Mouse (Mus musculus): ENCODE data around the gene Cubn. TPM values are rescaled to one million over a fixed set of nuclear protein-coding genes. Genes with fewer than 3 reads are reported as not detected.
A peak's percentile ranks its signal among the peaks of the same experiment; 100 is the strongest.

Gene Cubn
- polyA plus RNA-seq, 1 experiment: 0.06 TPM

DNA sequence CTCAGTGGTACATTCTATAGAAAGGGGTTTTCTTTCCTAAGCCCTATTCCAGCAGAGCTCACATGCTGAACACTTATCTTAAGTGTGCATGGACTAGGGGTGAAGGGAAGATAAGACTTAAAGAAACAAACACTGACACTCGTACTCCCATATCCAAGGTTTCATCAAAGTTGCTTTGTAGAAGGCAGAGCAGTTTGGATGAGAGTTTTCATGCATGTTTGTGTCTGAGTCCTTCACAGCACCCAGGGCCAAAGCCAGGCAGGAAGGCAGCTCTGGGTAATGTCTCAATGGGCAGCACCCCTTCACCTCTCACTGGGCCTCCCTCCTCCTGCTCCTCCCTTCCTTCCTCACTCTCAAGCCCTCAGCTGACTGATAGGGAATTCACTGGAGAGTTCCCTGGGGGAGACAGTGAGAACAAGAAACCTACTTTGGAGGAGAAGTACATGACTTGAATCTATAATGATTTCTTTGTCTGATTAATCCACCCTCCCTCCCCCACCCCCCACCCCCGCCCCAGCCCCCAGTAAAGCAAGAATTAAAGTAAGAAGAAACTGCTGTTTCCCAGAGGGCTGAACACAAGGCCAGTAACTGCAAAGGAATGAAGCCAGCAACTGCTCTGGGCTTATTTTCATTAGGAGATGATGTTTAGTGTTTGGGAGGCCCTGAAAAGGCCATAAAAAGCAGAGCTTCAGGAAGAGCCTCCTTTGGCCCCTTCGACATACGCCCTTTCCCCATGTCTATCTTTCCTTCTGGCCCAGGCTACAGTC is 106.7 kb downstream of the Cubn start:
- no peak overlapping the region for H3K4me3 ChIP-seq (ENCODE audit: extremely low read depth, insufficient read depth, insufficient read length)
- no peak for TF ChIP-seq CTCF (IDR thresholded peaks at IDR 0.05; ENCODE audit: extremely low read depth, insufficient read depth, insufficient read length, insufficient replicate concordance)
- no peak for TF ChIP-seq POLR2A (IDR thresholded peaks at IDR 0.05; ENCODE audit: low read depth, low read length)
- no peaks in the 10 kb centered on the region for H3K27me3 ChIP-seq (ENCODE audit: control insufficient read depth, insufficient read depth, low read length)
- WGBS: 73% methylated on average over 4 of the region's 4 CpGs
- H3K27ac ChIP-seq (ENCODE audit: insufficient read depth, low read length): peak overlapping the region; percentile 30; the same call in 1 of the 2 replicates
- H3K4me1 ChIP-seq (ENCODE audit: control insufficient read depth, insufficient read depth, insufficient read length): no peaks in the 10 kb centered on the region
- no peak for DNase-seq (ENCODE audit: low read depth in 1 of 2, low spot score in 2 of 2)
- H3K36me3 ChIP-seq (ENCODE audit: control insufficient read depth, insufficient read depth, low read length): no peaks in the 10 kb centered on the region

DNA sequence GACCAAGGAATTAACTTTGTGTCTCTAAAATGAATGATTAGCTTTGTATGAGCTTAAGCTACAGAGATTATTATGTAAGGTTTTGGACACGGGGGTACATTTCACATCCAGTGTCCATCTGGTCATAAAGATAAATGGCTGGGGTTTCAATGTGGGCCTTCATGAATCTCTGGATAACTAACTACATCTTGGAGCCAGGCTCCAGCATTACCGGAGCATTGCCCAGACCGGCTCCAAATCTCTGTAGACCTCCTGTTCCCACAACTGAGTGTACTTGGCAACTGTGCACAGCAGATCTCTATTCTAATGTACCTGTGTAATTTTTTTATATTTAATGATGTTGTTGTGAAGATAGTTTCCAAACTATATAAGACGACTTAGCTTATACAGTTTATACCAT is 115.4 kb downstream of the Cubn start:
- 94% methylated on average over 4 of the region's 4 CpGs for WGBS

DNA sequence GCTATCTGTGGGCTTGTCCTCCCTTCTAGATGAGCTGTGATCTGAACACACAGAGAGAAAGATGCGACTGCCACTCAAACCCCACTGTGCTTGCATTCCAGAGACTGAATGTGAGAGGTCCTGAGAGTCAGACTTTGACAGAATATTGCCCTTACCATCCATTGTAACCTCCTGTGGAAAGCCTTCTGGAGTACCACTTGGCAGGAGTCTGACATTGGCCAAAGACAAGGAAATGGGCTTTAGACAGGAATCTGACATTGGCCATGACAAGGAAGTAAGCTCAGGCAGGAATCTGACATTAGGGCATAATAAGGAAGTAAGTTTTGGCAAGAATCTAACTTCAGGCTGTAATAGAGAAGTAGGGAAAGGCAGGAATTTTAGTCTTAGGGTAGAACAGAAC is 118.3 kb downstream of the Cubn start:
- H3K4me1 ChIP-seq (ENCODE audit: control insufficient read depth, insufficient read depth, insufficient read length): no peaks in the 10 kb centered on the region
- WGBS: 93% methylated on average over 1 of the region's 1 CpGs
- H3K27ac ChIP-seq (ENCODE audit: insufficient read depth, low read length): no peak overlapping the region
- no peak for TF ChIP-seq CTCF (IDR thresholded peaks at IDR 0.05; ENCODE audit: extremely low read depth, insufficient read depth, insufficient read length, insufficient replicate concordance)
- no peak for TF ChIP-seq POLR2A (IDR thresholded peaks at IDR 0.05; ENCODE audit: low read depth, low read length)
- no peak for DNase-seq (ENCODE audit: low read depth in 1 of 2, low spot score in 2 of 2)
- H3K27me3 ChIP-seq (ENCODE audit: control insufficient read depth, insufficient read depth, low read length): no peaks in the 10 kb centered on the region
- H3K36me3 ChIP-seq (ENCODE audit: control insufficient read depth, insufficient read depth, low read length): no peaks in the 10 kb centered on the region
- H3K4me3 ChIP-seq (ENCODE audit: extremely low read depth, insufficient read depth, insufficient read length): no peak overlapping the region

More for the DNA sequence above, 115.4 kb downstream of the Cubn start:
- H3K4me1 ChIP-seq (ENCODE audit: control insufficient read depth, insufficient read depth, insufficient read length): no peaks in the 10 kb centered on the region
- H3K4me3 ChIP-seq (ENCODE audit: extremely low read depth, insufficient read depth, insufficient read length): no peak overlapping the region
- DNase-seq (ENCODE audit: low read depth in 1 of 2, low spot score in 2 of 2): no peak
- H3K27me3 ChIP-seq (ENCODE audit: control insufficient read depth, insufficient read depth, low read length): no peaks in the 10 kb centered on the region
- TF ChIP-seq CTCF (IDR thresholded peaks at IDR 0.05; ENCODE audit: extremely low read depth, insufficient read depth, insufficient read length, insufficient replicate concordance): no peak
- no peaks in the 10 kb centered on the region for H3K36me3 ChIP-seq (ENCODE audit: control insufficient read depth, insufficient read depth, low read length)
- H3K27ac ChIP-seq (ENCODE audit: insufficient read depth, low read length): no peak overlapping the region

DNA sequence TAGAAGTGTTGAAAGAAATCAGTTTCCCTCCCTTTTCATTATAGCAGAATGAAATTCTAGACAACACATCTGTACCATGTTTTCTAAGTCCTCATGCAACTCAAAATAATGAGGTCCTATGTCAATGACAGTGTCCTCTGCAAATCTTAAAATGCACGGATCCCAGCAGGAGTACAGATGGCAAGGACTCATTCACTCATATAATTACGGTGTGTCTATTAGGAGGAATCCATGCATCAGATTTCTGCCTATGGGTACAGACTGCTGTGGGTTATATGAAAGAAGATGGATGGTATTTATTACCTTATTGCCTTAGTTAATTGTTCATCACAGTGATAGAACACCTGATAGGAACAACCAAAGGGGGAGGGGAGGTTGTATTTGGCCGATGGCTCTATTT is 118.8 kb downstream of the Cubn start:
- Histone ChIP-seq H3K36me3 (ENCODE audit: control insufficient read depth, insufficient read depth, low read length) (no peaks in the 10 kb centered on the region), H3K4me1 (ENCODE audit: control insufficient read depth, insufficient read depth, insufficient read length) (no peaks in the 10 kb centered on the region), H3K4me3 (ENCODE audit: extremely low read depth, insufficient read depth, insufficient read length) (no peak overlapping the region), H3K27ac (ENCODE audit: insufficient read depth, low read length) (no peak overlapping the region), H3K27me3 (ENCODE audit: control insufficient read depth, insufficient read depth, low read length) (no peaks in the 10 kb centered on the region)
- 90% methylated on average over 3 of the region's 3 CpGs for WGBS
- no peak for DNase-seq (ENCODE audit: low read depth in 1 of 2, low spot score in 2 of 2)
- TF ChIP-seq POLR2A (IDR thresholded peaks at IDR 0.05; ENCODE audit: low read depth, low read length) (no peak), CTCF (IDR thresholded peaks at IDR 0.05; ENCODE audit: extremely low read depth, insufficient read depth, insufficient read length, insufficient replicate concordance) (no peak)

DNA sequence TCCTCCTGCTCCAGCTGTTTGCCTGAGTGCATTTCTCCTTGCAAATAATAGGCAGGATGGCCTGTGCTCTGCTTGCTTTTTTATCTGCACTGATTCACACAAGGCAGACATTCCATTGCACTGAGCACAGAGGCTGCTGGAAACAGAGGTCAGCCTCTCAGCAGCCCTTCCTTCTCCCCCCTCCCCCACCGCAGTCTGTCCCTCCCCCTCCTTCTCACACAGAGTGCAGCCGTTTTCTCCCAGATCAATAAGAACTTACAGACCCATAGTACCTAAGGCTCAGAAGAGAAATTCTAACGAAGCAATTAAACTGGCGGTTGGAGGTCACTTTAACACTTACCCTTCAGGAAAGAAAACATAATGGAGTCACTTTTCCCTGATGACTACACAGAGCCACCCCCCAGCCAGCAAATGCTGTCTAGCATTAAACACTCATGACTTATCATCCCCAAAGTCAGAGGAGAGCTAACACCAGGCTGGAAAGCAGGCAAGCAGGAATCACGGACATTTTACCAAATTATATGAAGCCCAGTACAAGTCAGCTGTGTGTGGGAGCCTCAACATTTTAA is 119.3 kb downstream of the Cubn start:
- no peak for TF ChIP-seq CTCF (IDR thresholded peaks at IDR 0.05; ENCODE audit: extremely low read depth, insufficient read depth, insufficient read length, insufficient replicate concordance)
- no peak for TF ChIP-seq POLR2A (IDR thresholded peaks at IDR 0.05; ENCODE audit: low read depth, low read length)
- no peak for DNase-seq (ENCODE audit: low read depth in 1 of 2, low spot score in 2 of 2)
- 67% methylated on average over 5 of the region's 5 CpGs for WGBS
- no peaks in the 10 kb centered on the region for H3K36me3 ChIP-seq (ENCODE audit: control insufficient read depth, insufficient read depth, low read length)
- no peak overlapping the region for H3K4me3 ChIP-seq (ENCODE audit: extremely low read depth, insufficient read depth, insufficient read length)
- H3K27ac ChIP-seq (ENCODE audit: insufficient read depth, low read length): no peak overlapping the region
- H3K4me1 ChIP-seq (ENCODE audit: control insufficient read depth, insufficient read depth, insufficient read length): no peaks in the 10 kb centered on the region
- no peaks in the 10 kb centered on the region for H3K27me3 ChIP-seq (ENCODE audit: control insufficient read depth, insufficient read depth, low read length)

DNA sequence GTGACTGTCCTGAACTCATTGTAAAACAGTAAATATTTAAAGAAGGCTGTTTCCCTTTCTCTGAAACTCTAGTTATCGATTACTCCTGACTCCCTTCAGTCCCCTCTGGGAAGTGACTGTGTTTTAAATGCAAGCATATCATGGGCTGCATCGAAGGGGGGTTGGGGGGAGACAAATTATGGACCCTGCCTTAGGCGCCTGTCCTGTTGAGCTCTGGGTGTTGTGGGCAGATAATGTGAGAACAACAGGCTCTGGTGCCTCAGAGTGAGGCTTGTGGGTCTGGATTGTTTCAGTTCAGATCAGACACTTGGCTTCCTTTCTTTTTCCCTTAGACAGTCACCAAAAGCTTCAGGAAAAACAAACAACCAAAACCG is 119.8 kb downstream of the Cubn start:
- Histone ChIP-seq H3K27me3 (ENCODE audit: control insufficient read depth, insufficient read depth, low read length) (no peaks in the 10 kb centered on the region), H3K36me3 (ENCODE audit: control insufficient read depth, insufficient read depth, low read length) (no peaks in the 10 kb centered on the region), H3K27ac (ENCODE audit: insufficient read depth, low read length) (no peak overlapping the region), H3K4me1 (ENCODE audit: control insufficient read depth, insufficient read depth, insufficient read length) (no peaks in the 10 kb centered on the region), H3K4me3 (ENCODE audit: extremely low read depth, insufficient read depth, insufficient read length) (no peak overlapping the region)
- no peak for DNase-seq (ENCODE audit: low read depth in 1 of 2, low spot score in 2 of 2)
- WGBS: 52% methylated on average over 4 of the region's 4 CpGs
- TF ChIP-seq CTCF (IDR thresholded peaks at IDR 0.05; ENCODE audit: extremely low read depth, insufficient read depth, insufficient read length, insufficient replicate concordance) (no peak), POLR2A (IDR thresholded peaks at IDR 0.05; ENCODE audit: low read depth, low read length) (no peak)

Data from spleen, adult 2 months (tissue).